Mouse (Mus musculus) CD4-positive, CD25-positive, alpha-beta regulatory T cell, adult 2 months (primary cell): ENCODE results near the gene Snrpd2.
"Not testable (repeated sequence)": the region's sequence is repeated elsewhere in the genome, so short reads cannot be mapped to it uniquely, and the experiment has no call there.

Source experiments
- DNase-seq: peaks from one replicate; pipeline ENCODE4 v3.0.0-alpha.2; 2012; ENCODE audit warnings: low read depth, low spot score

The Snrpd2 gene

DNA sequence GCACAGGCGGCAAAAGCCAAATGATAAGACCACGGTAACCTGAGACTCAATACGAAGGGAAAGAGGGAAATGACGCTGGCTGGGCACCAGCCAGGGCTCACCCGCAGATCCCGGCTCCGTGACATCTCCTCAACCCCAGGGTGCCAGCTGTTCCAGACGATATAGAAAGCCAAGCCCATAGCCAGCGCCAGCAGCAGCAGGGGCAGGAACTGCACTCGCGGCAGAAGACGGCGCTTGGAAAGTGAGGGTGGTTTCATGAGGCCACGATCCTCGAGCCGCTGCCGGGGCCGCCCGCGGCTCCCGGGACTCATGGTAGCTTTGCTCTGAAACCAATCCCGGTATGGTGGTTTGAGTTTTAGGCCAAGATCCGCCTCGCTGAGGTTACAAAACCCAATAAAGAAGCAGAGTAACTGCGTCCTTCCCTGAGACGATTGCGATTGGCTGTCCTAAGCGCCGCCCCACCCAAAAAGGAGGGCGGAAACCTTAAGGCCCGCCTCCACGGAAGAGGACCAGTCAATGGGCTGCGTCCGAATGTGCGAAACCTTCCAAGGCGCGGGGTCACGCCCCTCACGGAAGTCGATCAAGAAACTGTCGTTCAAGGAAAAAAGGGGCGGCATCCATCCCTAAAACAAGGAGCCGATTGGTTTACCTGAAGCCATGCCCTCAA is 514 bp upstream of the Snrpd2 start, which contains the start of gene Qpctl:
TSS of gene Qpctl (minus strand) at position 417 of the 667 bp plus-strand sequence.
- DNase-seq = peak; percentile 99

DNA sequence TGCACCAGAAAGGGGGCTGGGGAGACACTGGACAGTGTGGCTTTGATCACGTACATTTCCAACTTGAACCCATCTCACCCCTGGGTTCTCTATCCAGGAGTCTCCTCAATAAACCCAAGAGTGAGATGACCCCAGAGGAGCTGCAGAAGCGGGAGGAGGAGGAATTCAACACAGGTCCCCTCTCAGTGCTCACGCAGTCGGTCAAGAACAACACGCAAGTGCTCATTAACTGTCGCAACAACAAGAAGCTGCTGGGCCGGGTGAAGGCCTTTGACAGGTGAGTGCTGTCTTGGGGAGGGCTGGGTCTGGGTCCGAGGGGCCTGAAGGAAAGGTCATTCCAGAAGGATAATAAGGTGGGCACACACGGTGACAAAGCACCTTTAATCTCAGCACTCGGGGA is 1.6 kb downstream of the Snrpd2 start:
- not testable (repeated sequence) for DNase-seq

DNA sequence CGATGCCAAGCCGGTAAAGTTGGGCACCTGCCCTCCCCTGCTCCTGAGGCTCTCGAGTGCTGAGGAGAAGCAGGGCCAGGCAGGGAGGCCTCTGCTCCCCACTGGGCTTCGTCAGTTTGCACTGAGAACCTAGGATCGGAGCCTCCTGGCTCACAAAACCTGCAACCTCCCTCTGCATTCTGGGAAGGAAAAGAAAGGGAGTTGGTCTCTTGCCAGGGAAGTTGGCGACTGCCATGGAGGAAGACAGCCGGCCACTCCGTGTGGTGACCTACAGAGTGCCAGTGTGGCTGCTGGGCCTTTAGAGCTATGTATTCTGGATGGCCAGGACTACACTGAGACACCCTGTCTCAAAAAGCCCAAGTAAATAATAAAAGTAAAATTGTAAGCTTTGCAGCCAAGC is 5.3 kb downstream of the Snrpd2 start:
- DNase-seq = no peak

DNA sequence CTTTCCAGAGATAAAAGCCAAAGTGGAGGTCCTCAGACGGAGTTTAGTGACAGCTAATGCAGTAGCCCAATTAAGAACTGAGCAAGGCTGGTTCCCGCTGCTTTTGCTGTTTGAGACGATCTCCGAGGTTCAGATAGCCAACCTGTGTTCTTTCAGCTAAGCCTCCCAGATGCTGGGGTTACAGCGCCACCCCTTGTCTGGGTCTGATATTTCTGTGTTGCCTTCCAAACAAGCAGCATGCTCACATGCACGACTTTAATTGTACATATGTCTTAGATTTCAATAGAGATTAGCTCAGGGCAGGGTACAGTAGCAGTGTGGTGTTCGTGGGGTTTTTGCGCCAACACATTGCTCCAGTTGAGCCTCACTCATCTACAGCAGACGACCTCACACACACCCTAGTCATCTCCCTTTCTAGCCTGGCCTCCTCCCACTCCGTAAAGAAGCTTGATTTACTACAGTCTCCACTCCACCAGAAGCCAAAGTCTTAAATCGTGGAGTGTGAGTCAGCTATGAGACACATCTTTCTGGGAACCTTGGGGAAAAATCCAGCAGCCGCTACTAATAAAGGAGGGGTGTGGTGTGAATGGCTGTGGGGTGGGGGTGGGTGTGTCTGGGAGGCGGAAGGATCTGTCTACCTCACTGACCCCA is 6.4 kb downstream of the Snrpd2 start:
- DNase-seq = peak; percentile 30

DNA sequence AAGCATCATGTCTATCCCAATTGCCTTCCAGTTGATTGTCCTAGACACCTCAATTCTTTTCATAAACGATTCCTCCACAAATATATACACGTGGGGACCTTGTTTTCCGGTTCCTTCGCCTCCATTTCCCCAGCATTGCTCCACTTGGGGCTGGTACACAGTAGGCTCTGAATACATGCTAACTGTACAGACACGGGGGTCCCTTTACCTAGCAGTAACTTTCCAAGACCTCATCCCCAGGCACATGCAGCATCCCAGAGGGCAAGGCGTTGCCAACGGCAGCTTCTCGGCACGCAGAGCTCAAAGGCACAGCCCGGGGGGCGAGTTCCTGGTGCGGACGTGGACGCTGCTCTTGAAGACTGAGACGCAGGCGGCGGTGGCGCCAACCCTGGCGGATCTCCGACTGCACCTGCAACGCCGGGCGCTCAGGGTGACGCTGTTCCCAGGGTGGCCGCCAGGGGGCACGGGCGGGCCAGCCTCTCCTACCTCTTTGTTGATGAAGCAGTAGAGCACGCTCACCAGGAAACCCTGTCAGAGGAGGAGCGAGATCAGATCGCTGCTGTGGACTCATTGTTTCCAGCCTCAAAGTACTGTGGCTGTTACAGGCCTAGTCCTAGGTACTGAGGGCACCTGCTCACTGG is 7.8 kb downstream of the Snrpd2 start:
- DNase-seq = peak; percentile 95

DNA sequence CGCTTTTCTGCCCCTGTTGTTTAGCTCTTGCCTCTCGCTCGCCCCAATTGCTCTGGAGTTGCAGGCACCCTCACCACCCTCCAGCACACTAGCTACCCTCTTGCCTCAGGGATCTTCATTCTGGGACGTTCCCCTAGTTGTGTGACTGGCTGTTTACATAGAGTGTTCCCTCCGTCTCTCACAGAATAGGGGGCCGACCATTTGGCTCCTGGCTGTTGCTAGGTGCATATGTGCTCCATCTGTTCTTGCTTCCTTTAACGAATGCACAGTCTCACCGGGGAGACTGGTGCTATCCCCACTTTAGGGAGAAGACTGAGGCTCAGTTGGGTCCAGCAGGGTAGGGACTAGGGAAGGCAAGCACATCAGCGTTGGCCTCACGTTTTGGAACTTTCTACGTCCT is 9.1 kb downstream of the Snrpd2 start:
- DNase-seq = no peak

DNA sequence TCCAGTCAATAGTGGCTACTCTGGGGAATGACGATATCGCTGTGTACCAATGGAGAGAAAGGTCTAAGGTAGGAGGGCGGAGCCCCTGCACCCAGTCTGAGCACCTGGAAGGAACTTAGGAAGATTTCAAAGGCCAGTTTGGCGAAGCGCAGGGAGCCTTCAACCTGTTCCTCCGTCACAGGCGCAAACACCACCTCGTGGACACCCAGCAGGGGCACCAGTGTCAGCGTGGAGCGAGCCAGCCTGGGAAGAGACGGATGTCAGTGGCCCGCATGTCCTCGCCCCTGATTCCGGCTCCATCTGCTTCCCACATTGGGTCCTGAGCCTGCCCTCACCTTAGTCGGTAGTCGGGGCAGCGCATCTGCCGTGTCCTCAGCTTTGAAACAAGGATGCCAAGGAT is 9.9 kb downstream of the Snrpd2 start:
- DNase-seq = no peak

DNA sequence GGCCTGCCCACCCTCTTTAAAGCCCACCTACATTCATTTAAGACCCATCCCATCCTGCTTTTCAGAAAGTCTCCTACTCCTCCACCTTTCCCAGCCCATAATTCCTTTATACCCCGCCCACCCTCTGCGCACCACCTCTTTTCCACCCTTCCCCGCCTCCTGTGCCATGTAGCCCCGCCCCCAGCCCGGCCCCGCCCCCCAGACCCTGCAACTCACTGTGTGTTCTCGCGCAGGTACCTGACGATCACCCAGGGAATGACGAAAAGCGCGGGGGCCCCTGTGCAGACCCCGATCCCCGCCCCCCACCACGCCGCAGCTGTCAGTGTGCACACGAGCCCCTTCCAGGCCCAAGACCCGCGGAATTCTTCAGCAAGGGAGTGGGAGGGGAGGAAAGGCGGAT is 10.6 kb downstream of the Snrpd2 start:
- peak; percentile 51 for DNase-seq

DNA sequence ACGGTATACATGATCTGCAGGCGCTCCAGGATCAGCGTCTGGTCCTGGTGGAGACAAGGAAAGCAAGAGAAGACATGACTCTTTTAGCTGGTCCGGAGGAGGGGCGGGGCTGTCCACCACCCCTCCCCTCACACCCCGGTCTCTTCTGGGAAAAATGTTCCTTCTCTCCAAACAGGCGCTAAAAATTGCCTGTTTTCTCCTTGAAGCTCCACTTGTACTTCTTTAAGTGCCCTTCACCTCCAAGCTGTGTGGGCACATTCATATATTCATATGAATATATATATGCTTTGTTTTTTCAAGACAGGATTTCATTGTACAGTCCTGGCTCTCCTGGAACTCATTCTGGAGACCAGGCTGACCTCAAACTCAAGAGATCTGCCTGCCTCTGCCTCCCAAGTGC is 13.4 kb downstream of the Snrpd2 start:
- DNase-seq = no peak

DNA sequence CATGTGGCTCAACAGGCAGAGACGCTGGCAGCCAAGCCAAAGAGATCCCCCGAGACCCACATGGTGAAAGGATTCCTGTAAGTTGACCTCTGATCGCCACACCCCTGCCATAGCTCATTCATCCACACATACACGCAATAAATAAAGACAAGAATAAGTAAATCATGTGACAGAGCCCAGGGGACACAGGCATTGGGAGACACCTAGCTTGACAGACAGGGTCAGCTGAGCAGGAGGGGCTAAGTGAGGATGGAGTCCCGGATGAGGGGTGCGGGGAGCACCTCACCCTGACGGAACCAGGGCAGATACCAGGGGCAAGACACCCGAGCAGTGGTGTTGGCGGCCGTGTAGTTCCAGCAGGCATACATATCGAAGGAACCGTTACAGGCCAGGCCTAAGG is 14.2 kb downstream of the Snrpd2 start:
- DNase-seq = no peak

DNA sequence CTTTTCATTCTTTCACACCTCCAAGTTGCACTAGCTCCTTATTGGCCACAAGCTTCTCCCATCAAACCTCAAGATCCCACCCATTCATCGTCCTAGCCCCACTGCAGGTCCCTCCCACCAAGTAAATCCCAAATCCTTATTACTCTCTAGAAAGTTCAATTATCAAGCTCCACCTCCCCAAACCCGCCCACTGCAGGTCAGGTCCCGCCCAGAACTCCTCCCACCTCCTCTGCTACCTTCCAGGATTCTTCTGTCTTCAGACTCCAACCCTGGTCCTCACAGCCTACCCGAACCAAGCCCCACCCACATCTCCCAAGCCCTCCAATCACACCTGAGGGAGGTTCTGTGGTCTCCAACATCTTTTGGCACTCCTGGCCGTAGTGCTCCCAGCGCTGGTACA is 14.7 kb downstream of the Snrpd2 start:
- DNase-seq = peak; percentile 36

DNA sequence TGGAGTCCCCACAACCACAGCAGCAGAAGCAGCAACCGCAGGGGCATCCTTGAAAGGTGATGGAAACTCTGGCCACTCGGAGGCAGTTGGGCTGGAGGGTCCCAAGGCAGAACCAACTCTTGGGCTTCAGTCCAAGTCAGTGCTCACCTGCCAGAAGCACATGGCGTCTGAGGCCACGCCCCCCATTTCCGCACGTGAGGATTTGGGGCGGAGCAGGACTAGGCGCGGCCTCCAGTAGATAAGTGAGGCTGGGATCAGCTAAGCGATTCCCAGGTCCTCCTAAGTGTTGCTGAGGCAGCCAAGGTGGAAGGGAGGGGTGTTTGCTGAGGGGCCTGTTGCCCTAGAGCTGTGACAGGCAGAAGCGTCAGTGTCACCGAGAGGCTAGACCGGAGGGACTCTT is 15.5 kb downstream of the Snrpd2 start:
- DNase-seq = peak; percentile 80

DNA sequence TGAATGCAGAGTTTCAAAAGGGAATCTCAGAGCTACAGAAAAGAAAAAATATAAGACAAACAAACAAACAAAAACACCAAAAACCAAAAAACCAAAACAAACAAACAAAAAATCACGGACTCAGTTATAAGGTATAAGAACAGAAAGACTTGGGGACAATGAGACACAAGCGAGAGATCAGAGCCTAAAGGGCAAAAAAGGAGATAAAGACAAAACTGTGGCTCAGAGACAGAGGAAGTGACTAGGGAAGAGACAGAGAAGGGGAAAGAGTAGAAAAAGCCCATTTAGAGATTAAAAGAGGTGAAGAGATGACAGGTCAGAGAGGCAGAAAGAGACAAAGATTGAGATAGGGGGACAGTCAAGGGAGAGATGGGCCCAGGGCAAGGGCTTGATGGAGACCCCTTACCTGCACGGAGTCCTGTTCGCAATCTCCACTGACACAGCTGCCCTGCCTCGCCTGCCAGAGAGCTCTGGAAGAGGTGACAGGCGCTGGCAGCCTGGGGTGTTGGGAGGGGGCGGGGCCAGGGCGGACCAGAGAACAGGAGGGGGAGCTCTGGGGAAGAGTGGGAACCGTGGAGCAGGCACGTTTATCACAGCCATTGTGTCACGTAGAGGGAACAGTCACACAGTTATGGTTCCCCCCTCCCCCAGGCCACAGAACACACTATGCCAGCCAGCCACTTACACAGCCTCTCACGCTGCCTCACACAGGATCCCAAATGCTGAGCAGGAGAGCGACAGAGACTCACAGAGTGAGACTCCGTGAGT is 16.3 kb downstream of the Snrpd2 start, which contains the start of gene Gipr:
TSS of gene Gipr (minus strand) at position 472 of the 768 bp plus-strand sequence.
- no peak for DNase-seq

DNA sequence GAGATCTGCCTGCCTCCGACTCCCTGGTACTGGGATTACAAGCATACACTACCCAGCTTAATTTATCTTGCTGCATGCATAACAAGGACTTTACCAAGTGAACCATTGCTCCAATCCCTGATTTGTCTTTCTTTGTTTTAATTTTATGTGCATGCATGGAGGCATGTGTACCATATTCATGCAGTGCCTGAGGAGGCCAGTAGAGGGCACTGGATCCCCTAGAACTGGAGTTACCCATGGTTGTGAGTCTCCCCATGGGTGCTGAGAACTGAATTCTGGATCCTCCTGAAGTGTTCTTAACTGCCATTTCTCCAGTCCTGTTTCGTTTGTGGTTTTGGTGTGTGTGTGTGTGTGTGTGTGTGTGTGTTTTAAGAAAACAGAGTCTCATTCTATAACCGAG is 17.5 kb downstream of the Snrpd2 start:
- no peak for DNase-seq

DNA sequence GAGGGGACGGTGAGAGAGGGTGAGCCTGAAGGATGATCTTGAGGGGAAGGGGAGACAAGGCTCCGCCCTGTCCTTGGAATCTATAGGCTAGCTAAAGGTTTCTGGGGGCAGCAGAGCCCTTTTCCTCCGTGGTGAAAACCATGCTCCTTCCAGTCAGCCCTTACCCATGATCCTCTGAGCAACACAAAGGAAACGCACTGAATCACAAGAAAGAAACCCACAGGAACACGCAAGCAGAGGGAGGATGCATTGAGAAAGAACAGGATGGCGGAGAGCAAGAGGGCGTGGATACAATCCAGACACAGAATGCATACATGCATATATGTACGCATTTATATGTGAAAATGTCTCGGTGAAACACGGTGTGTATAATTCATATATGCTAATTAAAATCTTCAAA is 20.0 kb downstream of the Snrpd2 start:
- no peak for DNase-seq

DNA sequence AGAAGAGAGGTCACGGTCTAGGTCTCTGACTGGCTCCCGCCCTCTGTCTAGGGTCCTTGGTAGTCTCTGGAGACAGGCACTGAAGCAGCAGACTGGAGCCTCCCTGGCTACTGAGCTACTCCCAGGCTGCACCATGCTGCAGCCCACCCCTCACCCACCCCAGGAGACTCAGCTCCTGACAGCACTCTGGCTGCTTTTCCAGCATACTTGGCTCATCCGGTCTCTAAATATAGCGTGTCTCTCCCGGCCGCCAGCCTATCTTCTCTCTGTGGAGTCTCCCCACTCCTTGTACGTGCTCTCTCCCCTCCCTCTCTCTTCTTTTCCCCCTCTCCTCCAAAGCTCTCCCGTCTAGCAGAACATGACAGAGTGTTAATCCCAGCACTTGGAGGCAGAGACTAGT is 20.6 kb downstream of the Snrpd2 start:
- DNase-seq = no peak

DNA sequence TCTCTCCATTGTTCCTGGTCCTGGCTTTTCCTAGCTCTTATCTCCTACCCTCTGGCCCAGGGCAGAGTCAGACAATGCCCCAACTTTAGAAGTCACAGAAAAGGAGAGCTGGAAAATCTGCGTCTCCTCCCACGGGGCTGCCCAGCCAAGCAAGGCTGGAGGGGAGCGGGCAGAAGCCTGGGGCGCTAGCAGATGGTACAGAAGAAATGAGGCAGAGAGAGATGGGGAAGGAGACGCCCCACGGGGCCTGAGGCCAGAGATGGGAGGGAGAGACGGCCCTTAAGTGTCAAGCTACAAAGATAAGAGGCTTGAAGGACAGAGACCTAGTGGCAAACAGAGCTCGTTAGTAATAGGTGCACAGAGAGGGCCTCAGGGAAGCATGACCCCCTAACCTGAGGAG is 22.3 kb downstream of the Snrpd2 start:
- DNase-seq = no peak

DNA sequence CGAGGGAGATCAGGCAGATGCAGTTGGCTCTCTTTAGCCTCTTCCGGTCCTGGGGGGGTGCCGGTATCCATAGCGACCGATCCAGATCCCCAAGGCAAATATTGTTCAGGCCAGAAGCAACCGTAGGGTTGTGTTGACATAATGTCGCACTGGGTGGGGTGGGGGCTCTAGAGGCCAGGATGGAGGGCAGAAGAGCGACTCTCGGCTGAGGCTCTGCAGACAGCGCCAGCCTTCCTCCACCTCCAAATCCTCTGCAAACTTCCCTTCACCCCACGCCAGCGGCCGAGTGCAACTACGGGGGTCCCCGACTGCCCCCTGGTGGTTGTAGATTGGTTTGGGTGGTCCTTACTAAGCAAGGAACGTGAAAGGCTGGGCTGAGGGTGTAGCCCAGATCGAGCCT is 23.4 kb downstream of the Snrpd2 start:
- peak; percentile 75 for DNase-seq

DNA sequence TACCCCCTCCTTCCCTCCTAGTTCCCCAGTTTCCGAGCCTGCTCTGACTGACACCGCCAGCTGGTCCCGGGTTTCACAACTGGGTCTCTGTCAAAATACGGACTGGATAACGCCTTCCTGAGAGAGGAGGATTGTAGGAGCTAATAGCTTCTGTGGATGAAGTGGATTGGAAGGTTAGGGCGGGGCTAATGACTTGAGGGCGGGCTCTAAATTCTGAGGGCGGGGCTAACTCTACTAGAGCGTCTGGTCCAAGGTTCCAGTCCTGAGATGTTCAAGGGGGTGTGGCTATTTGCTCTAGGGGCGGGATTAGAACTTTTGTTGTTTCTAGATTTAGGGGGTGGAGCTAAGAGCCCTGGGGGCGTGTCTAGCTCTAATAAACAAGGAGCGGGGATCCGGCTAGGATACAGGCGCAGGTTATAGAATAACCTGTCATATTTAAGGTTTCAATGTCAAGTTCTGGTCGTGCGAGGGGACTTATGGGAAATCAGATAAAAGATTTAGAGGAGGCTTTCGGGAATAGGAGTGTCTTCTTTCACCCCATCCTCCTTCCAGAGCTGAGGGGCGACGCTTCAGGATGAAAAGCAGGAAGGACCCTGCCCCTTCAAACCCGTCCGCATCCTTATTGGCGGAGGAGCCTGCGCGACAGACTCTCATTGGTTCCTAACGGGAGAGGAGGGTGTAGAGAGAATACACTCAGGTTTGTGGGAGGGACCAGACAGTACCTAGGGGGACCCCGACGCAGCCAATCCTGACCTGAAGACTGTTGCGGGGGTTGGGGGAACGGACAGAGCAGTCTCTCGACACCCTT is 26.4 kb downstream of the Snrpd2 start, which contains the start of gene Eml2:
TSS of gene Eml2 (plus strand) at position 714 of the 808 bp plus-strand sequence.
- peak; percentile 50 for DNase-seq

DNA sequence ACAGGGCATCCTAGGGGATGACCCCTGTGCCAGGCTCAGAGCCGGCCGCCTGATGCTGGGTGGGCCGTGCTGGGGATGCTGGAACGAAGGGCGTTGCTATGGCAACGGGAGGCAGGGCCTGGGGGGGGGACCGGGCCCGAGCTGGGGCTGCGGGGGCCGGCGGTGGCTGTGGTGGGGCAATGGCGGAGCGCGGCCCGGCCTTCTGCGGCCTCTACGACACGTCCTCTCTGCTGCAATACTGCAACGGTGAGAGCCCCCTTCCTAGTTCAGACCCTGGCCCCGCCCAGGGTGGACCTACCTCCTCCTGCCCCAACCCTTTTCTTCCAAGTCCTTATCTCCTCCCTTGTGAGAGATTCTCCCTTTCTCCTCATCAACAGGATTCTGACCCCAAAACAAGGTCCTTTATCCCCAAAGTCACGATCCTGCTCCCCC is 27.0 kb downstream of the Snrpd2 start:
- no peak for DNase-seq

DNA sequence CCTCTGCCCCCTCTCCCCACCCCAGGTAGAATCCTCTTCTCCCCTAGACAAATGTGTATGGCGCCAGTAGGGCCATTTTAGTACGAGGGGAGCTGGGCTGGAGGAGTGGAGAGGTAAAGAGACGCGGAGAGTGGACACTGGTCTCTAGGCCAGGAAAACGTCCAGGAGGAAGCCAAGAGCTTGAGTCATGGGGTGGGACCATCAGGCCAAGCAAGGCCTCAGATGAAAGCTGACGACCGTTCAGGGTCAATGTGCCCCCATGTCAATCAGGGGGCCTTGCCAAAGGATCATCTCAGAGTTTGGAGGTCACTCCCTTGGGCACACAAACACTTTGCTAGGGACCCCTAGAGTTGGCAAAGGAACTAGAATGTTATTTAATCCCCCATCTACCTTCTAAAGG is 27.7 kb downstream of the Snrpd2 start:
- DNase-seq = no peak
